Mouse (Mus musculus): ENCODE data around the gene Rerg.

Gene Rerg

GRCm38 (mm10) chr6:137163061-137163460 lies 7.2 kb downstream of the Rerg start:
- no peak for DNase-seq (ENCODE audit: low read depth, low spot score)

- no peak for DNase-seq (ENCODE audit: low read depth, low spot score)
Observed at GRCm38 (mm10) chr6:137162481-137162880, 7.8 kb downstream of the Rerg start.

- no peak for DNase-seq (ENCODE audit: low read depth, low spot score)
Observed at GRCm38 (mm10) chr6:137161491-137162088, 8.7 kb downstream of the Rerg start.

GRCm38 (mm10) chr6:137159372-137159926 lies 10.8 kb downstream of the Rerg start:
- no peak for DNase-seq (ENCODE audit: low read depth, low spot score)

- no peak for DNase-seq (ENCODE audit: low read depth, low spot score)
Observed at GRCm38 (mm10) chr6:137156437-137157219, 13.7 kb downstream of the Rerg start.

GRCm38 (mm10) chr6:137155196-137156137 lies 14.8 kb downstream of the Rerg start:
- DNase-seq (ENCODE audit: low read depth, low spot score) = no peak

GRCm38 (mm10) chr6:137153021-137153420 lies 17.3 kb downstream of the Rerg start:
- DNase-seq (ENCODE audit: low read depth, low spot score) = no peak

GRCm38 (mm10) chr6:137151015-137151414 lies 19.3 kb downstream of the Rerg start:
- no peak for DNase-seq (ENCODE audit: low read depth, low spot score)

GRCm38 (mm10) chr6:137149833-137150232 lies 20.5 kb downstream of the Rerg start:
- DNase-seq (ENCODE audit: low read depth, low spot score) = no peak

GRCm38 (mm10) chr6:137146910-137147309 lies 23.4 kb downstream of the Rerg start:
- DNase-seq (ENCODE audit: low read depth, low spot score) = no peak

- DNase-seq (ENCODE audit: low read depth, low spot score) = no peak
Observed at GRCm38 (mm10) chr6:137145611-137146010, 24.7 kb downstream of the Rerg start.

GRCm38 (mm10) chr6:137144958-137145535 lies 25.2 kb downstream of the Rerg start:
- DNase-seq (ENCODE audit: low read depth, low spot score) = no peak

GRCm38 (mm10) chr6:137144526-137144840 lies 25.8 kb downstream of the Rerg start:
- no peak for DNase-seq (ENCODE audit: low read depth, low spot score)

- no peak for DNase-seq (ENCODE audit: low read depth, low spot score)
Observed at GRCm38 (mm10) chr6:137143818-137144525, 26.3 kb downstream of the Rerg start.

- DNase-seq (ENCODE audit: low read depth, low spot score) = no peak
Observed at GRCm38 (mm10) chr6:137142796-137143195, 27.5 kb downstream of the Rerg start.

GRCm38 (mm10) chr6:137141247-137141820 lies 29.0 kb downstream of the Rerg start:
- DNase-seq (ENCODE audit: low read depth, low spot score) = no peak

GRCm38 (mm10) chr6:137138822-137139221 lies 31.5 kb downstream of the Rerg start:
- no peak for DNase-seq (ENCODE audit: low read depth, low spot score)

GRCm38 (mm10) chr6:137138391-137138790 lies 31.9 kb downstream of the Rerg start:
- DNase-seq (ENCODE audit: low read depth, low spot score) = no peak

GRCm38 (mm10) chr6:137136401-137136800 lies 33.9 kb downstream of the Rerg start:
- DNase-seq (ENCODE audit: low read depth, low spot score) = no peak

- no peak for DNase-seq (ENCODE audit: low read depth, low spot score)
Observed at GRCm38 (mm10) chr6:137135506-137136391, 34.5 kb downstream of the Rerg start.
